Mouse (Mus musculus) cerebellum, adult 2 months (tissue): ENCODE measurements around the gene Hist3h2ba. TPM values are rescaled to one million over a fixed set of nuclear protein-coding genes. Genes with fewer than 3 reads are reported as not detected.
"Not testable (repeated sequence)": the region's sequence is repeated elsewhere in the genome, so short reads cannot be mapped to it uniquely, and the experiment has no call there.

Experiments used
- DNase-seq, 2 experiments: peaks; one replicate each; pipeline ENCODE4 v3.0.0; 2021
- H3K27ac ChIP-seq: fragments of 200-500 bp; 2 replicates; pipeline ENCODE4 v1.5.1; 2012; ENCODE audit warnings: low read length, control low read depth, inconsistent platforms; ENCODE audit not compliant: insufficient read depth
- H3K27me3 ChIP-seq: fragments of 200-500 bp; 2 replicates; pipeline ENCODE4 v1.6.1; 2012; ENCODE audit warnings: inconsistent platforms, mild to moderate bottlenecking, low read length, moderate library complexity; ENCODE audit not compliant: control insufficient read depth, insufficient read depth
- H3K4me1 ChIP-seq: fragments of 200-500 bp; 2 replicates; pipeline ENCODE4 v1.6.1; 2011; ENCODE audit warnings: low read length; ENCODE audit not compliant: control insufficient read depth, insufficient read depth
- H3K4me3 ChIP-seq: fragments of 200-500 bp; replicated peaks from 2 replicates; pipeline ENCODE3; 2011; ENCODE audit warnings: mild to moderate bottlenecking, low read depth, low read length, control low read depth; ENCODE audit not compliant: insufficient read depth
- CTCF ChIP-seq: fragments of 200-500 bp; IDR thresholded peaks from 2 replicates; pipeline ENCODE4 v1.5.1; 2011; ENCODE audit warnings: low read depth, mild to moderate bottlenecking, control low read depth, low read length, moderate library complexity, borderline replicate concordance; ENCODE audit not compliant: insufficient read depth
- POLR2A ChIP-seq: fragments of 200-500 bp; IDR thresholded peaks from 2 replicates; pipeline ENCODE4 v1.6.1; 2011; ENCODE audit warnings: low read length, control low read depth, borderline replicate concordance; ENCODE audit not compliant: insufficient read depth
- WGBS: fragments of 180-500 bp; shearing (Covaris S2); methylation state at CpG from one replicate; pipeline ENCODE4 v1.1.7; 2018; 5-methylcytosine and 5-hydroxymethylcytosine counted together
- polyA plus RNA-seq: library from polyadenylated mRNA; depleted of rRNA; stranded (reverse); fragments of >200 nt; gene quantifications from 2 replicates; pipeline ENCODE4 v1.2.3, GENCODE M21; 2012

The Hist3h2ba gene
- polyA plus RNA-seq, 1 experiment: 154 TPM

DNA sequence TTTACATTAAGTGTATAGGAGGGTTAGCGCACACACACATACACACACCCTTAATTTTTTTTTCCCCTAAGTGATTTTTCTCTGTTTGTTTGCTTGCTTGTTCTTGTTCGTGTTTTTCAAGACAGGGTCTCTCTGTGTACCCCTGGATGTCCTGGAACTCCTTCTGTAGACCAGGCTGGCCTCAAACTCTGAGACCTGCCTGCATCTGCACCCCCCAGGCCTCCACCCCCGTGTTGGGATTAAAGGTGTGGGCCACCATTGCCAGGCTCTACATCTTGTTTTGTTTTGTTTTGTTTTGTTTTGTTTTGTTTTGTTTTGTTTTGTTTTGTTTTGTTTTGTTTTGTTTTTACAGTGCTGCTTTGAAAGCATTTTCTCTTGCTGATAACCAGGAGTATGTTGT is 1.4 kb upstream of the Hist3h2ba start:
- 57% methylated on average over 3 of the region's 3 CpGs for WGBS

GRCm38 (mm10) chr11:58947798-58948528 is 757 bp upstream of the Hist3h2ba start:
- peak; percentile 79 to 82 for DNase-seq
- Histone ChIP-seq H3K4me3 (peak overlapping the region; percentile 61), H3K27me3 (no peaks in the 10 kb centered on the region), H3K27ac (peak overlapping the region; percentile 89), H3K4me1 (peaks cover 6% of the 10 kb centered on the region)
- WGBS: 3% methylated on average over 23 of the region's 23 CpGs
- TF ChIP-seq CTCF (no peak), POLR2A (no peak)

More for the DNA sequence above, 1.4 kb upstream of the Hist3h2ba start:
- Histone ChIP-seq H3K4me1 (peaks cover 6% of the 10 kb centered on the region), H3K27me3 (no peaks in the 10 kb centered on the region), H3K27ac (peak overlapping the region; percentile 89), H3K4me3 (peak overlapping the region; percentile 61)
- no peak for DNase-seq
- TF ChIP-seq CTCF (no peak), POLR2A (no peak)

DNA sequence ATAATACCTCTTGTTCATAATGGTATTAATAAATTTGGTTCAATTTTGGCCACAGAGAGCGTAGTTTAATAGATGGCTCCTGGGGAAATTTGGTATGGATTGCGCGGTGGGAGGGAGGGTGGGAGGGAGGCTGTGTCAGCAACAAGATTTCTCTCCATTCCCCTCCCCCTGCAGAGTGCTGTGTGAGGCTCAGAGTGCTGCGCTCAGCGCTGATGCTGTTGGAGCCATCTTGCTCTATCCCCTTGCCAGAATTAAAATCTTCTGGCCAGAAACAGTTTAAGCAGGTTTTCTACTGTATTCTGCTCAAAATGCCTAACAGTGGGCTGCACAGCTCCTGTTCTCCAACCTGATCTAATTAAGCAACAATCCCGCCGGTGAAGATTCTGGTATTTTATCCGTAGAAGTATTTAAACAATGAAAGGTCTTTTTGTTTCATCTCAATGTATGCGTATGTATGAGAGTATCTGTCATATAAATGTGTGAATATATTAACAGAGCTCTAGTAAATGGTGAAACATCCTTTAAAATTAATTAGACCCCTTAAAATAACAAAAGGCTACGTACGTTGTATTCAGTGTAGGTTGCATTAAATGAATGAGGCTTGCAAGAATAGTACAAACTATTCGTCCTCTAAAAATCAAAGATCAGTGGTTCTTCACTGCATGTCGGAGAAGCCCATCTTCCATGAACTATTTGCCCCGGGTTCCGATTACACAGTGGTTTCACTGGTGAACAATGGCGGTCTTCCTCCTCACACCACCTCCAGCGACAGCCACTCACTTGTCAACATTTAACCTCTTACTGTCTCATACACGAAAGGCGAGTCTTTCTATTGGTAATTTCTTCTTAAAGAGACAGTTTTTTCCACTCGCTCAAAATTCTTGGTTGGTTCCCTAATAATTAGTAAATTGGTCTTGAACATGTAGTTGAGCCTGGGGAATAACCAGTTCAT is 1.0 kb downstream of the Hist3h2ba start:
- peak; percentile 76 to 87 for DNase-seq
- H3K27me3 ChIP-seq: no peaks in the 10 kb centered on the region
- TF ChIP-seq POLR2A (peak; percentile 73; the same call in 1 of the 2 replicates), CTCF (no peak)
- peaks cover 6% of the 10 kb centered on the region for H3K4me1 ChIP-seq
- H3K4me3 ChIP-seq: peak overlapping the region; percentile 91
- H3K27ac ChIP-seq: peak overlapping the region; percentile 95
- WGBS: 1% methylated on average over 20 of the region's 20 CpGs

- Histone ChIP-seq H3K4me3 (no peak overlapping the region), H3K27me3 (no peaks in the 10 kb centered on the region), H3K27ac (peak overlapping the region; percentile 49; the same call in 1 of the 2 replicates), H3K4me1 (peaks cover 6% of the 10 kb centered on the region)
- 33% methylated on average over 5 of the region's 5 CpGs for WGBS
- no peak for DNase-seq
- TF ChIP-seq CTCF (no peak), POLR2A (no peak)
These were observed 2.5 kb downstream of the Hist3h2ba start for GRCm38 (mm10) chr11:58951210-58951609.

DNA sequence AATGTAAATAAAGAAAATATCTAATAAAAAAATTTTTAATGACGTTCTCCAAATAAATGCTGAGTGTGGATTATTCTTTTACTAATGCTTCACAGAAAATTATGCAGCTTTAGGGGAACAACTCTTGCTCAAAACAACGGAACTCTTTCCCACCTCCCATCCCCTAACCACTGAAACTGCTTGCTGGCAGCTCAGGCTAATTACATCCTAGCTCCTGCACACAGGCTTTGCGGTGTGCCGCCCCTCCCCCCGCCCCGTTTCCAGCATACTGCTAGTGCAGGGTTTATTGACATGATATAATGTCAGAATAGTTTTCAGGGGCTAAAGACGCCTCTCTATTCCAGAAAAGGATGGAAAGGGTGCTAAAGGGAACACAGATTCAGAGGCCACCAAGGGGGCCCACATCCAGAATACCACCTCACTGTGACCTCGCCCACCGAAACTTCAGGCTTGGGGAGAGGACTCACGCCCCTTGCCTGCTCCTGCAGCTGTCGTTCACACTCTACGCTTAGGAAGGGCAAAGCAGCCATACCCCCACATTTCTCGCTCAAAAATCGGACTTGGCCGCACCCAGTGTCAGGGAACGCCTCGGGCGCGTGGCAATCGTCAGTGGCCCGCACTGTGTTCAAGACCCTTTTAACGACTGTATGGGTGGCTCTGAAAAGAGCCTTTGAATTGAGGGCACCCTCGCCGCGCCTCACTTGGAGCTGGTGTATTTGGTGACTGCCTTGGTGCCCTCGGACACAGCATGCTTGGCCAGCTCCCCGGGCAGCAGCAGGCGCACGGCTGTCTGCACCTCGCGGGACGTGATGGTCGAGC is 4.8 kb downstream of the Hist3h2ba start:
- H3K4me3 ChIP-seq: peak overlapping the region; percentile 76
- TF ChIP-seq POLR2A: no peak
- no peak for TF ChIP-seq CTCF
- WGBS: under 1% methylated on average over 33 of the region's 33 CpGs
- H3K27ac ChIP-seq: peak overlapping the region; percentile 99
- peak in 1 of 2 experiments; percentile 45 for DNase-seq
- H3K4me1 ChIP-seq: peaks cover 12% of the 10 kb centered on the region; the same call in 1 of the 2 replicates
- H3K27me3 ChIP-seq: no peaks in the 10 kb centered on the region

DNA sequence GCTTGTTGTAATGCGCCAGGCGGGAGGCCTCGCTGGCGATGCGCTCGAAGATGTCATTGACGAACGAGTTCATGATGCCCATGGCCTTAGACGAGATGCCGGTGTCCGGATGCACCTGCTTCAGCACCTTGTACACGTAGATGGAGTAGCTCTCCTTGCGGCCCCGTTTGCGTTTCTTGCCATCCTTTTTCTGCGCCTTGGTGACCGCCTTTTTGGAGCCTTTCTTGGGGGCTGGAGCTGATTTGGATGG is 5.4 kb downstream of the Hist3h2ba start:
- H3K27me3 ChIP-seq, DNase-seq: not testable (repeated sequence)
- Histone ChIP-seq H3K4me3 (peak overlapping the region; percentile 72), H3K4me1 (peaks cover 12% of the 10 kb centered on the region; the same call in 1 of the 2 replicates), H3K27ac (peak overlapping the region; percentile 99)
- 0% methylated on average over 17 of the region's 17 CpGs for WGBS

GRCm38 (mm10) chr11:58954420-58955142 is 5.9 kb downstream of the Hist3h2ba start, which contains the start of the genes Hist3h2a and Trim17:
Gene Hist3h2a, plus strand, starts transcription at chr11:58954685.
Gene Trim17, plus strand, starts transcription at chr11:58954685.
- H3K27me3 ChIP-seq: no peaks in the 10 kb centered on the region
- H3K27ac ChIP-seq: peak within 1 kb of the TSS; percentile 99
- peaks cover 12% of the 10 kb centered on the region; the same call in 1 of the 2 replicates for H3K4me1 ChIP-seq
- peak within 1 kb of the TSS; percentile 92 for H3K4me3 ChIP-seq
- peak; percentile 90 to 98 for DNase-seq
- under 1% methylated on average over 49 of the region's 49 CpGs for WGBS
- peak; percentile 93; the same call in 1 of the 2 replicates for TF ChIP-seq POLR2A
- peak; percentile 53; the same call in 1 of the 2 replicates for TF ChIP-seq CTCF
